In genomic region chr1:93668791-93669548, GRCm38 (mm10) we compare ENCODE assay signal across 8 mouse cellular contexts. TPM values are rescaled to one million over a fixed set of nuclear protein-coding genes. Genes with fewer than 3 reads are reported as not detected.
DNase-seq lines count a peak whose midpoint lies in the region; ATAC-seq lines count a peak whose summit lies in the region.

No protein-coding gene starts in this region.

- no peaks in the 10 kb centered on the region for H3K36me3 ChIP-seq in hindbrain, embryonic 11.5 days (ENCODE audit: control insufficient read depth, insufficient read depth, low read length)
- H3K36me3 ChIP-seq in macrophage (ENCODE audit: inconsistent target): no peaks in the 10 kb centered on the region

- H3K4me3 ChIP-seq in hindbrain, embryonic 11.5 days (ENCODE audit: low read depth, low read length): peak overlapping the region; percentile 34
- H3K4me3 ChIP-seq in macrophage (ENCODE audit: inconsistent target): peak overlapping the region; percentile 26

- H3K79me2 ChIP-seq in macrophage (ENCODE audit: inconsistent target): no peaks in the 10 kb centered on the region

- peak; percentile 80 for DNase-seq in Muller cell, postnatal 12 days (ENCODE audit: inconsistent ontology term)
- peak; percentile 53 for DNase-seq in cerebellum, adult 9-10 months
- peak; percentile 77 for DNase-seq in forelimb bud, embryonic 11.5 days (ENCODE audit: low read depth, low spot score)
- DNase-seq in hindbrain, embryonic 11.5 days (ENCODE audit: low spot score): peak; percentile 81
- DNase-seq in layer of hippocampus, postnatal 25 days (ENCODE audit: extremely low spot score in 1 of 2, low spot score in 1 of 2): peak; percentile 25 to 40
- peak; percentile 68 for DNase-seq in retina, postnatal 7 days (ENCODE audit: low read depth, low spot score)
- peak; percentile 72 to 79 for DNase-seq in urinary bladder, adult 18-20 months (ENCODE audit: low spot score in 2 of 2)

- WGBS in hindbrain, embryonic 11.5 days: 10% methylated on average over 17 of the region's 17 CpGs
- WGBS in macrophage (ENCODE audit: missing documents): 8% methylated on average over 17 of the region's 17 CpGs

- peak overlapping the region; percentile 30; the same call in 1 of the 2 replicates for H3K27ac ChIP-seq in hindbrain, embryonic 11.5 days (ENCODE audit: low read depth, low read length)
- no peak overlapping the region for H3K27ac ChIP-seq in macrophage

- H3K4me1 ChIP-seq in hindbrain, embryonic 11.5 days (replicated peaks; ENCODE audit: control insufficient read depth, insufficient read depth, low read length): no peaks in the 10 kb centered on the region

- peak overlapping the region; percentile 47 for H3K4me2 ChIP-seq in hindbrain, embryonic 11.5 days (replicated peaks; ENCODE audit: low read depth, low read length)

- peak overlapping the region; percentile 65 for H3K9ac ChIP-seq in hindbrain, embryonic 11.5 days (ENCODE audit: low read depth, low read length)

- H3K27me3 ChIP-seq in hindbrain, embryonic 11.5 days (ENCODE audit: control insufficient read depth, insufficient read depth, low read length): no peaks in the 10 kb centered on the region

- no peaks in the 10 kb centered on the region for H3K9me3 ChIP-seq in hindbrain, embryonic 11.5 days (ENCODE audit: control insufficient read depth, low read length)

- peak; percentile 88 for ATAC-seq in hindbrain, embryonic 11.5 days (ENCODE audit: low FRiP score)

RNA-seq across cellular contexts. Expression of gene Stk25, which starts 10.5 kb away (rescaled TPM):
- polyA plus RNA-seq in hindbrain, embryonic 11.5 days (2014; fragmentation: Nextera tagmentation; extraction: Ambion mirVana): 227 and 232 TPM in 2 replicates
- 100 to 1,000 TPM; 413 to 416 TPM for total RNA-seq in layer of hippocampus, postnatal 25 days (2021)
- 100 to 1,000 TPM in 13 of 26 experiments, 10 to 100 TPM in 13; 53.9 to 175 (median 98.5) TPM for total RNA-seq in macrophage (2018; cell fraction: chromatin; rRNA removed)
- 10 to 100 TPM; 16.9 to 38.5 (median 26.3) TPM for total RNA-seq in macrophage (2018; cell fraction: cytosol; rRNA removed)
- total RNA-seq in macrophage (2018; cell fraction: nucleus; rRNA removed): 100 to 1,000 TPM in 5 of 26 experiments, 10 to 100 TPM in 21; 35.7 to 126 (median 66.7) TPM
- polyA plus RNA-seq in macrophage (2018): 28.4 to 40.0 TPM (median 31.3 TPM) in 3 replicates

RNA-seq across cellular contexts. Expression of gene Bok, which starts 16.5 kb away (rescaled TPM):
- 29.4 and 30.6 TPM in 2 replicates for polyA plus RNA-seq in hindbrain, embryonic 11.5 days (2014; fragmentation: Nextera tagmentation; extraction: Ambion mirVana)
- total RNA-seq in layer of hippocampus, postnatal 25 days (2021): 10 to 100 TPM; 75.6 to 78.0 TPM
- under 1 TPM in 1 of 26 experiments, not detected in 25; 0.47 TPM for total RNA-seq in macrophage (2018; cell fraction: chromatin; rRNA removed)
- total RNA-seq in macrophage (2018; cell fraction: cytosol; rRNA removed): under 1 TPM in 1 of 26 experiments, not detected in 25; 0.14 TPM
- total RNA-seq in macrophage (2018; cell fraction: nucleus; rRNA removed): not detected
- polyA plus RNA-seq in macrophage (2018): not detected in 3 replicates

Comparison
In these comparisons a context has a peak if more than half of its experiments do, and no peak if none do; other contexts are left out.
1. RNA of gene Bok, which starts 16.5 kb away (polyA plus RNA-seq): 29.4 to 30.6 TPM in hindbrain, embryonic 11.5 days; not detected in macrophage; every median in the first group is over 10 times any median in the second.
2. Peak in every context shown above with its lines, with median percentiles within 50 percentile points of each other: DNase-seq.